Mouse (Mus musculus) heart, postnatal 0 days (tissue): ENCODE measurements around the gene Srm. TPM values are rescaled to one million over a fixed set of nuclear protein-coding genes. Genes with fewer than 3 reads are reported as not detected.
A peak's percentile ranks its signal among the peaks of the same experiment; 100 is the strongest.

Source experiments
- ATAC-seq: fragments of 200-750 bp; cut with Nextera tagmentation; 2 replicates; pipeline ENCODE4 v1.8.0; 2017; ENCODE audit warnings: low read depth, moderate number of reproducible peaks, moderate library complexity; ENCODE audit not compliant: insufficient read depth
- DNase-seq: peaks from one replicate; pipeline ENCODE4 v3.0.0-alpha.2; 2016; ENCODE audit warnings: low spot score
- H3K27ac ChIP-seq: fragments of 300-500 bp; sonication (generic); 2 replicates; pipeline ENCODE4 v1.5.1; 2014; ENCODE audit warnings: low read depth, mild to moderate bottlenecking
- H3K27me3 ChIP-seq: fragments of 300-500 bp; sonication (generic); 2 replicates; pipeline ENCODE4 v1.6.1; 2014; ENCODE audit warnings: low read length, mixed read lengths; ENCODE audit not compliant: control insufficient read depth, insufficient read depth
- H3K36me3 ChIP-seq: fragments of 300-500 bp; sonication (generic); replicated peaks from 2 replicates; pipeline ENCODE4 v1.6.1; 2014; ENCODE audit warnings: low read length, mixed read lengths; ENCODE audit not compliant: control insufficient read depth, insufficient read depth
- H3K4me1 ChIP-seq: fragments of 300-500 bp; sonication (generic); 2 replicates; pipeline ENCODE4 v1.6.1; 2014; ENCODE audit warnings: antibody characterized with exemption; ENCODE audit not compliant: control insufficient read depth, insufficient read depth
- H3K4me2 ChIP-seq: fragments of 300-500 bp; sonication (generic); 2 replicates; pipeline ENCODE4 v1.6.1; 2014; ENCODE audit warnings: low read depth, mild to moderate bottlenecking, low read length, moderate library complexity
- H3K4me3 ChIP-seq: fragments of 300-500 bp; sonication (generic); 2 replicates; pipeline ENCODE4 v1.5.1; 2014; ENCODE audit warnings: low read depth, low read length
- H3K9ac ChIP-seq: fragments of 300-500 bp; sonication (generic); replicated peaks from 2 replicates; pipeline ENCODE4 v1.6.1; 2014; ENCODE audit warnings: low read depth, low read length, mixed read lengths
- H3K9me3 ChIP-seq: fragments of 300-500 bp; sonication (generic); replicated peaks from 2 replicates; pipeline ENCODE4 v1.6.1; 2016; ENCODE audit warnings: low read length; ENCODE audit not compliant: control insufficient read depth
- CTCF ChIP-seq: IDR thresholded peaks from 2 replicates; pipeline ENCODE4 v1.5.1; 2016; ENCODE audit warnings: antibody characterized with exemption, control low read depth, low read depth
- EP300 ChIP-seq: IDR thresholded peaks from 2 replicates; pipeline ENCODE4 v1.6.1; 2016; ENCODE audit warnings: antibody characterized with exemption, low read depth
- WGBS: fragments of 180-500 bp; shearing (Covaris S2); extraction: QIAGEN DNeasy Blood & Tissue Kit; methylation state at CpG from one replicate; pipeline ENCODE4 v1.1.7; 2014; 5-methylcytosine and 5-hydroxymethylcytosine counted together
- polyA plus RNA-seq: library from polyadenylated mRNA; unstranded; fragments of >200 nt; fragmentation: Nextera tagmentation; extraction: Ambion mirVana; gene quantifications from 2 replicates; pipeline ENCODE4 v1.2.1, GENCODE M21; 2015
- total RNA-seq: library from RNA; depleted of rRNA; stranded (reverse); fragments of >200 nt; gene quantifications from 2 replicates; pipeline ENCODE4 v1.2.3, GENCODE M21; 2014; ENCODE audit warnings: low replicate concordance

Gene Srm
- total and polyA plus RNA-seq, 2 experiments from 2014 or later, result 15.0 to 51.4 TPM

DNA sequence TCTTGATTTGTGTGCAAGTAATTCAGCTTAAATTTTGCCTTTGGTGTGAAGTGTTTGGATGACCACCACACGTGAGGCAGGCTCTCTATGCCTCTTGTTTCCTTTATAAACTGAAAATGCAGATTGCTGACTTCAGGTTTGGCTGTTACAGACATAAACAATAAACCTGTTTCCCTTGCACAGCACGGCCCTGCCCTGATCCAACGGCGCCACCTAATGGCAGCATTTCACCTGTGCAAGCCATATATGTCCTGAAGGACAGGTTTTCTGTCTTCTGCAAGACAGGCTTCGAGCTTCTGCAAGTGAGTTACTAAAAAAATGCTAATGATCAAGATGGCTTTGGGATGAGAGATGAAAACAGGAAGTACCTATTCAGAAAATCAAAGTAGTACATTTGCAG lies 16.5 kb downstream of the Srm start:
- Histone ChIP-seq H3K9ac (no peak overlapping the region), H3K27ac (peak overlapping the region; percentile 49; the same call in 1 of the 2 replicates), H3K36me3 (0 out of 2 replicates have a peak, but pooled peaks cover 5% of the 10 kb centered on the region), H3K4me3 (no peak overlapping the region), H3K4me2 (no peak overlapping the region), H3K9me3 (no peaks in the 10 kb centered on the region), H3K27me3 (no peaks in the 10 kb centered on the region), H3K4me1 (0 out of 2 replicates have a peak, but pooled peaks cover 7% of the 10 kb centered on the region)
- no peak for TF ChIP-seq EP300
- TF ChIP-seq CTCF, result peak; percentile 90
- 17% methylated on average over 5 of the region's 5 CpGs for WGBS
- peak; percentile 50 for DNase-seq
- no peak for ATAC-seq

DNA sequence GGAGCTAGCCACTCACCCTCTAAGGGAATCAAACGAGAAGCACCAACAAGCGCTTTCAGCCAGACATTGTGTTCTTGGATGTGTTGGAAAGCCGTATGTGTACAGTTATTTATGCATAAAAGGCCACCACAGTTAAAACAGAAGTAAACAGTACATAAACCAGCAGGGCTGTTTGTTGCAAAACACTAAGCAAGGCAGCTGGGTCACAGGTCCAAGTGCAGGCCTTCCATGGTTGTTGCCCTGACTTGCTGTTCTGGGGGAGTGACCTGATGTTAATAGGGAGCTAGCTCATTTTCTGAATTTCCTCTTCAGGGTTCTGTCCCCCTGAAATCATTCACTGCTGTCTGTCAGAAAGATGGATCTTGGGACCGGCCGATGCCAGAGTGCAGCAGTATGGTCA lies 18.5 kb downstream of the Srm start:
- no peak overlapping the region for H3K9ac ChIP-seq
- WGBS, result 87% methylated on average over 5 of the region's 5 CpGs
- no peaks in the 10 kb centered on the region for H3K27me3 ChIP-seq
- no peaks in the 10 kb centered on the region for H3K9me3 ChIP-seq
- ATAC-seq, result no peak
- no peak overlapping the region for H3K4me3 ChIP-seq
- H3K27ac ChIP-seq, result no peak overlapping the region
- no peak for DNase-seq
- H3K36me3 ChIP-seq, result peaks cover 23% of the 10 kb centered on the region
- 0 out of 2 replicates have a peak, but pooled peaks cover 7% of the 10 kb centered on the region for H3K4me1 ChIP-seq
- no peak overlapping the region for H3K4me2 ChIP-seq
- TF ChIP-seq EP300, result no peak
- no peak for TF ChIP-seq CTCF

DNA sequence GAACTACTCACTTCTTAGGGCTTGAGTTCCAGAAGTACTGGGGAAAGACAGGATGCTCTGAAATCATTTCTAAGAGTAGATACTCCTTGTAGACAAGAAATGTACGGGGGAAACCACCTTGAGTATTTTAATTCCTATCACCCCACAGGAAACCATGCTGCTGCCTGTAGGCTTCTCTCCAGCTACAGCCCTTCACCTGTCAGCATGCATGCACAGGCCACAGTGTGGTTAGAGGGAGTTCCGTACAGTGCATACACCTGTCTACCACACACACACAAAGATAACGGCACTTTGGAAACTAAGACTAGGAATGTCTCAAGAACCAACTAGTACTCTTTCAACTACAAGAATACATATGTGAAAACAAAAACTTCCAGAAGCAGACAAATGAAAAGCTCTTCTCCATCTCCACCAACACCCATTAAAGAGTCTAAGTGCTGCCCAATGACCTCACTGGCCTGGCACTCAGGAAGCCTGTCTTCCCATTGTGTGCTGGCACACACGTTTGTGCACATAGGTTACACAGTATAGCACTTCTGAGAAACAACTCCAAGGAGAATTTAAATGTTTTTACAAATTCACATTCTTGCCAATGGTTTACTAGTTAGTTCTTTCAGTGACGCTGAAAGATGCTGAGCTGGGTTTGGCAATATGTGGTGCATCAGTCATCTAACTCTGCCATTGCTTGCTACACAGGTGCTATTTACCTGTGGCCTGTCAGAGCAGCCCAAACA lies 19.5 kb downstream of the Srm start:
- TF ChIP-seq CTCF, result no peak
- no peak for TF ChIP-seq EP300
- no peaks in the 10 kb centered on the region for H3K27me3 ChIP-seq
- no peak overlapping the region for H3K4me3 ChIP-seq
- 49% methylated on average over 5 of the region's 5 CpGs for WGBS
- peaks cover 33% of the 10 kb centered on the region for H3K36me3 ChIP-seq
- no peaks in the 10 kb centered on the region for H3K9me3 ChIP-seq
- H3K9ac ChIP-seq, result no peak overlapping the region
- H3K27ac ChIP-seq, result no peak overlapping the region
- H3K4me2 ChIP-seq, result no peak overlapping the region
- DNase-seq (no peak), ATAC-seq (no peak)
- H3K4me1 ChIP-seq, result 0 out of 2 replicates have a peak, but pooled peaks cover 7% of the 10 kb centered on the region

DNA sequence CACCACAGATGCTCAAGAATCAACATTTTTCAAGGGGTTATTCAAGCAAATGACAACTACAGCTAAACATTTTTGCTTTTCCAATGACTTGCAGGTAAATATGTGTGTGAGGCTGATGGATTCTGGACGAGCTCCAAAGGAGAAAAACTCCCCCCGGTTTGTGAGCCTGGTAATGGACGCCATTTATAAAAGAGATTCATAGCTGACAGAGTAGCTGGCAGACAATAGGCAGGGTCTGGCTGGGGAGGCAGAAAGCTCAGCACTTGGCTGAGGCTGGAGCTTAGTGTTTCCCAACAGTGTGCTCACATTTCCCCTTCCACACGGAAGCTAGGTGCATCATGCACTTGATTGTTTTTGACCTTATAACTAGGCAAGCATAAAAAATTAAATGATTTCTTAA lies 21.3 kb downstream of the Srm start:
- H3K4me3 ChIP-seq, result no peak overlapping the region
- H3K27ac ChIP-seq, result no peak overlapping the region
- peaks cover 50% of the 10 kb centered on the region for H3K36me3 ChIP-seq
- no peaks in the 10 kb centered on the region for H3K27me3 ChIP-seq
- H3K9me3 ChIP-seq, result no peaks in the 10 kb centered on the region
- no peak overlapping the region for H3K4me2 ChIP-seq
- WGBS, result 44% methylated on average over 4 of the region's 4 CpGs
- 0 out of 2 replicates have a peak, but pooled peaks cover 7% of the 10 kb centered on the region for H3K4me1 ChIP-seq
- TF ChIP-seq EP300, result no peak
- no peak for TF ChIP-seq CTCF
- no peak overlapping the region for H3K9ac ChIP-seq
- DNase-seq, result no peak
- no peak for ATAC-seq

DNA sequence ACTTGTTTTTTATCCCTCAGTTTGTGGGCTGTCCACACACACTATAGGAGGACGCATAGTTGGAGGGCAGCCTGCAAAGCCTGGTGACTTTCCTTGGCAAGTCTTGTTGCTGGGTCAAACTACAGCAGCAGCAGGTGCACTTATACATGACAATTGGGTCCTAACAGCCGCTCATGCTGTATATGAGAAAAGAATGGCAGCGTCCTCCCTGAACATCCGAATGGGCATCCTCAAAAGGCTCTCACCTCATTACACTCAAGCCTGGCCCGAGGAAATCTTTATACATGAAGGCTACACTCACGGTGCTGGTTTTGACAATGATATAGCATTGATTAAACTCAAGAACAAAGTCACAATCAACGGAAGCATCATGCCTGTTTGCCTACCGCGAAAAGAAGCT lies 22.4 kb downstream of the Srm start:
- Histone ChIP-seq H3K27ac (no peak overlapping the region), H3K9ac (no peak overlapping the region), H3K4me2 (no peak overlapping the region), H3K4me1 (0 out of 2 replicates have a peak, but pooled peaks cover 2% of the 10 kb centered on the region), H3K36me3 (peaks cover 58% of the 10 kb centered on the region), H3K9me3 (no peaks in the 10 kb centered on the region), H3K4me3 (no peak overlapping the region), H3K27me3 (no peaks in the 10 kb centered on the region)
- TF ChIP-seq CTCF (no peak), EP300 (no peak)
- ATAC-seq (no peak), DNase-seq (no peak)
- WGBS, result 78% methylated on average over 9 of the region's 9 CpGs
